Mouse (Mus musculus) limb, embryonic 14.5 days (tissue): ENCODE measurements around the gene Jak1. TPM values are rescaled to one million over a fixed set of nuclear protein-coding genes. Genes with fewer than 3 reads are reported as not detected.

Source experiments
- ATAC-seq: fragments of 200-750 bp; cut with Nextera tagmentation; 2 replicates; pipeline ENCODE4 v1.8.0; 2017; ENCODE audit warnings: low read depth, moderate number of reproducible peaks, moderate TSS enrichment; ENCODE audit not compliant: low FRiP score
- DNase-seq: peaks from one replicate; pipeline ENCODE4 v3.0.0-alpha.2; 2015; ENCODE audit warnings: low spot score
- H3K27ac ChIP-seq: fragments of 300-500 bp; sonication (generic); replicated peaks from 2 replicates; pipeline ENCODE4 v1.5.1; 2014; ENCODE audit warnings: low read depth, mild to moderate bottlenecking, low read length, moderate library complexity, mixed read lengths
- H3K27me3 ChIP-seq: fragments of 300-500 bp; sonication (generic); 2 replicates; pipeline ENCODE4 v1.6.1; 2014; ENCODE audit warnings: low read length, mixed read lengths; ENCODE audit not compliant: control insufficient read depth, insufficient read depth
- H3K36me3 ChIP-seq: fragments of 300-500 bp; sonication (generic); 2 replicates; pipeline ENCODE4 v1.6.1; 2014; ENCODE audit warnings: mild to moderate bottlenecking, low read length, moderate library complexity, mixed read lengths; ENCODE audit not compliant: control insufficient read depth, insufficient read depth
- H3K4me1 ChIP-seq: fragments of 300-500 bp; sonication (generic); 2 replicates; pipeline ENCODE4 v1.6.1; 2014; ENCODE audit warnings: antibody characterized with exemption, low read length, mixed read lengths; ENCODE audit not compliant: control insufficient read depth, insufficient read depth
- H3K4me2 ChIP-seq: fragments of 300-500 bp; sonication (generic); replicated peaks from 2 replicates; pipeline ENCODE4 v1.6.1; 2014; ENCODE audit warnings: low read depth, mild to moderate bottlenecking, low read length, moderate library complexity; ENCODE audit not compliant: severe bottlenecking
- H3K4me3 ChIP-seq: fragments of 300-500 bp; sonication (generic); replicated peaks from 2 replicates; pipeline ENCODE4 v1.5.1; 2014; ENCODE audit warnings: low read length
- H3K9ac ChIP-seq: fragments of 300-500 bp; sonication (generic); 2 replicates; pipeline ENCODE4 v1.6.1; 2014; ENCODE audit warnings: mild to moderate bottlenecking, low read depth, low read length, moderate library complexity; ENCODE audit not compliant: severe bottlenecking
- H3K9me3 ChIP-seq: fragments of 300-500 bp; sonication (generic); 2 replicates; pipeline ENCODE4 v1.6.1; 2016; ENCODE audit warnings: low read length; ENCODE audit not compliant: control insufficient read depth
- POLR2A ChIP-seq: fragments of 200-500 bp; IDR thresholded peaks from 2 replicates; pipeline ENCODE4 v1.8.0; 2012; ENCODE audit warnings: inconsistent platforms, mild to moderate bottlenecking, moderate library complexity, borderline replicate concordance; ENCODE audit not compliant: insufficient read depth, insufficient read length; ENCODE audit errors: extremely low read depth
- WGBS: fragments of 180-500 bp; shearing (Covaris S2); extraction: QIAGEN DNeasy Blood & Tissue Kit; methylation state at CpG from one replicate; pipeline ENCODE4 v1.1.7; 2014; 5-methylcytosine and 5-hydroxymethylcytosine counted together
- polyA plus RNA-seq, 2 experiments: library from polyadenylated mRNA; depleted of rRNA in 1 of 2; stranded (reverse) in 1 of 2; unstranded in 1 of 2; fragments of >200 nt; fragmentation: Nextera tagmentation in 1 of 2; extraction: Ambion mirVana in 1 of 2; gene quantifications; 2 replicates each; pipeline versions ENCODE4 v1.2.1 to v1.2.3; 2012 to 2014

Jak1 gene
- polyA plus RNA-seq, 2 experiments: 59.7 to 105 TPM

DNA sequence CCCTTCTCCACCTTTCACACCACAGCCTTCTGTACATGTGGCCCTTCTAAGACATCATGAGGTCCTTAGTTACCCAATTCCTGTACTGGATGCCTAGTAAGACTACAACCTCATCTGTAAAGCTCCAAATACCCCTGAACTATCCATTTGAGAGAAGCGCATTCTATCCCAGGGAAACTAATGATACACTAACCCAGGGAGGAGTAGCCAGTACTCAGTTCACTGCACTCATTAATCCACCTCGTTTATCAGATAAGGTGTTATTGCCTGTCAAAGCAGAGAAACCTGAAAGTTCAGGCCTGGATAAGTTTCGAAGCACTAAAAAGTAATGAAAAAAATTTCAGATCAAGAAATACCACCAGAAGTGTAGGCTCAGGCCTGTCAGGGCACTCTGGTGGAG, 37.7 kb downstream of the Jak1 start:
- Histone ChIP-seq H3K4me3 (no peak overlapping the region), H3K4me1 (no peaks in the 10 kb centered on the region), H3K27ac (no peak overlapping the region), H3K27me3 (no peaks in the 10 kb centered on the region), H3K36me3 (no peaks in the 10 kb centered on the region), H3K9me3 (no peaks in the 10 kb centered on the region), H3K4me2 (no peak overlapping the region), H3K9ac (no peak overlapping the region)
- ATAC-seq: no peak
- WGBS: 86% methylated on average over 3 of the region's 3 CpGs
- no peak for TF ChIP-seq POLR2A
- no peak for DNase-seq

DNA sequence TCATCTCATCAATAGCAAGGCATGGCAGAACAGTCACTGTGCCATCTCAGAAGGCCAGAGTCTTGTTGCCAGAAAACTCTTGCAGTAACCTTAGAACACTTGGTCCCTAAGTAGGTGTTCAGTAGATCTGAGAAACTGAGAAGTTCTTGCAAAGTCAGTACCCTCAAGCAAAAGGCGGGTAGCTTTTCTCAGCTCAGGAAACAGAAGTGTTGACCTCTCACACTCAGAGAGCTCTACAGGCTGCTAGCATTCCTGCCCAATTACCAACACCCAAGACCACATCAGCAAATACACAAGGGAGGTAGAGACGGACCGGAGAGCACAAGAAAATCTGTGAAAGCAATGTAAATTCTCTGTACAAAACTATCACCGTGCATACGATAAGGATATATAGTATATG, 39.1 kb downstream of the Jak1 start:
- DNase-seq (no peak), ATAC-seq (no peak)
- TF ChIP-seq POLR2A: no peak
- Histone ChIP-seq H3K4me3 (no peak overlapping the region), H3K9me3 (no peaks in the 10 kb centered on the region), H3K4me2 (no peak overlapping the region), H3K9ac (no peak overlapping the region), H3K36me3 (no peaks in the 10 kb centered on the region), H3K4me1 (no peaks in the 10 kb centered on the region), H3K27ac (no peak overlapping the region), H3K27me3 (no peaks in the 10 kb centered on the region)
- 88% methylated on average over 5 of the region's 5 CpGs for WGBS

DNA sequence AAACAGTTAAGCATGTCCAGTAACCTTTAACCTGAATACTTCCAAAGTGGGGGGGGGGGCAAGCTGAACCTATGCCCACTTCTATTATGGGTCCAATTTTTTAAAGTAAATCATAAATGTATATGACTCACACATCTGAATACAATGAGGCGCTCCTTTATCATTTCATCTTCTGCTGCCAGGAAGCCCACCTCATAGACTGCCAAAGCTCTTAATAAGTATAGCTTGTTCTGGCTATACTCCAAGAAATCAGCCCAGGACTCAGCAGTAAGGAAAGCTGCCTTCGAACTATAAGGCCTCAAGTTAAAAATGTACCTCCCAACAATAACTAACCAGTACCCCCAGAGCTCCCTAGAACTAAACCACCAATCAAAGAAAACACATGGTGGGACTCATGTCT, 44.1 kb downstream of the Jak1 start:
- no peaks in the 10 kb centered on the region for H3K36me3 ChIP-seq
- 0 out of 2 replicates have a peak, but pooled peaks cover 2% of the 10 kb centered on the region for H3K4me1 ChIP-seq
- no peaks in the 10 kb centered on the region for H3K27me3 ChIP-seq
- ATAC-seq (no peak), DNase-seq (peak; percentile 55)
- no peak overlapping the region for H3K4me3 ChIP-seq
- H3K9me3 ChIP-seq: no peaks in the 10 kb centered on the region
- 44% methylated on average over 2 of the region's 2 CpGs for WGBS
- no peak overlapping the region for H3K4me2 ChIP-seq
- no peak for TF ChIP-seq POLR2A
- no peak overlapping the region for H3K9ac ChIP-seq
- H3K27ac ChIP-seq: no peak overlapping the region

DNA sequence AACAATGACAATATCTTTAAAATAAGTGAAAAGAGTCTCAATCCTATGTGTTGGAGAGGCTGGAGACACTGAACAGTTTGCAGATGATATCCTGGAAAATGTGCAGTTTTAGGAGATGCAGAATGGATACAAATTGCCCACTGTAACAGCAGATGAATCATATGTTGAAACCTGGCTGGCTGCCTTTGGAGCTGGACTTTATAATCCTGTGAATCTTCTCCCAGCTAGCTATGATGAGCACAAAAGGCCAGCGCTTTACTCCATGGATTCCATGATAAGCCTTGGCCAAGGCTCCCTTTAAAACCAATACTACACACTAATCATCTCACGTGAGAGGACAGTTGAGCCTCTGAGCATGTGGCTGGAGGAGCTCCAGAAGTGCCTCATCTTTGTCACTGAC, 45.2 kb downstream of the Jak1 start:
- Histone ChIP-seq H3K4me3 (no peak overlapping the region), H3K9ac (no peak overlapping the region), H3K36me3 (no peaks in the 10 kb centered on the region), H3K27me3 (no peaks in the 10 kb centered on the region), H3K9me3 (no peaks in the 10 kb centered on the region), H3K4me2 (no peak overlapping the region), H3K27ac (no peak overlapping the region), H3K4me1 (0 out of 2 replicates have a peak, but pooled peaks cover 2% of the 10 kb centered on the region)
- DNase-seq: peak; percentile 26
- no peak for TF ChIP-seq POLR2A
- ATAC-seq: 0 out of 2 replicates have a peak, but pooled peaks have one; percentile 15
- 78% methylated on average over 2 of the region's 2 CpGs for WGBS

DNA sequence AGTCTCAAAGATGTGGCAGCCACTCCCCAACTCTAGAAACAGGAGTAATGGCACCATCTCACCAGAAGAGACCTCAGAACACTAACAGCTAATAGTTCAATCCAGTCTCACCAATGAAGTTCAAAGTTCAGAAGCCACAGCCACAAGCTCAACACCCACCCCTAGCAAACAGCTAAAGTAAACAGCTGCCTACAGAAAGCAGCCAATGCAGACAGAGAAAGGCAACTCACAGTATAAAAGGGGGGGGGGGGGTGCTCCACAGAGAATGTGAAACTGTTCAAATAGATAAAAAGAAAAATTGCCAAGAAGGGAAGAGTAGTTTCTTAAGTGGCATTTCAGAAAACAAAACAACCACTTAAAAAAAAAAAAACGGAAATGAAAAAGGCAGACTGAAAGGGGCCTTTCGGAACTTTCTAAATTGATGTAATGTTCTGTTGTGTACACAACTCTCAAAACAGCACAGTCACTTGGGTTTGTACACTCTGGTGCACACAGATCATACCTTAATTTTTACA, 48.0 kb downstream of the Jak1 start:
- WGBS: 90% methylated on average over 2 of the region's 2 CpGs
- Histone ChIP-seq H3K4me2 (no peak overlapping the region), H3K4me3 (no peak overlapping the region), H3K27ac (no peak overlapping the region), H3K9me3 (no peaks in the 10 kb centered on the region), H3K4me1 (0 out of 2 replicates have a peak, but pooled peaks cover 2% of the 10 kb centered on the region), H3K36me3 (no peaks in the 10 kb centered on the region), H3K27me3 (no peaks in the 10 kb centered on the region), H3K9ac (no peak overlapping the region)
- DNase-seq: no peak
- no peak for ATAC-seq
- TF ChIP-seq POLR2A: no peak

DNA sequence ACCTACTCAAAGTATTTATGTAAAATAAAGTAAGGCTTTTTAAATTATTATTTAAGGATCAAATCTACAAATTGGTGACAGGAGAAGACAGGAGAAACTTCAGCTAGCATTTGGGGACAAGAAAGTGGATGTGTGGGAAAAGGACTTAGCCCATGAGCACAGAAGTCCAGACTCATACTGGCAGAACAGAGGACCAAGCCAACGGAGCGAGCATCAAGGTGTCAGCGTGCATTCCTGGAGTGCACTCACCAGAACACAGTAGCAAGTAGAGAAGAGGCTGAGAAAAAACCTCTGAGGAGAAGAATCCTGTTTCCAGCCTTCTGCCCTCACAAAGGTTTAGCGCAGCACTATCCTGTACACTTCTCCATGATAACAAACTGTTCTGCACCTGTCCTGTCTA, 48.8 kb downstream of the Jak1 start:
- H3K4me1 ChIP-seq: 0 out of 2 replicates have a peak, but pooled peaks cover 2% of the 10 kb centered on the region
- ATAC-seq (no peak), DNase-seq (no peak)
- H3K27me3 ChIP-seq: no peaks in the 10 kb centered on the region
- no peaks in the 10 kb centered on the region for H3K9me3 ChIP-seq
- no peak overlapping the region for H3K4me2 ChIP-seq
- H3K36me3 ChIP-seq: no peaks in the 10 kb centered on the region
- no peak overlapping the region for H3K9ac ChIP-seq
- no peak overlapping the region for H3K27ac ChIP-seq
- WGBS: 91% methylated on average over 4 of the region's 4 CpGs
- TF ChIP-seq POLR2A: no peak
- no peak overlapping the region for H3K4me3 ChIP-seq
